Mouse (Mus musculus) heart, embryonic 14.5 days (tissue): ENCODE measurements at regions not wholly inside any gene's neighbourhood (a gene's known extent, or its start where the extent isn't known, plus 50 kb on each side); places are given as distances from the start of the nearest gene placed in this dataset.

Experiments used
- ATAC-seq: fragments of 200-750 bp; cut with Nextera tagmentation; 2 replicates; pipeline ENCODE4 v1.8.0; 2017; ENCODE audit warnings: low read depth, moderate TSS enrichment; ENCODE audit not compliant: insufficient number of reproducible peaks, insufficient read depth, low FRiP score
- H3K27ac ChIP-seq, 2 experiments: fragments of 200-500 bp in 1 of 2; fragments of 300-500 bp in 1 of 2; sonication (generic) in 1 of 2; replicated peaks in 1 of 2; 2 replicates each; pipeline ENCODE4 v1.5.1; 2012 to 2014; ENCODE audit warnings: low read depth in 2 of 2, low read length in 2 of 2, control low read depth in 1 of 2, mild to moderate bottlenecking in 1 of 2, mixed read lengths in 1 of 2; ENCODE audit not compliant: control insufficient read depth in 1 of 2, insufficient read depth in 1 of 2
- H3K27me3 ChIP-seq: fragments of 300-500 bp; sonication (generic); 2 replicates; pipeline ENCODE4 v1.6.1; 2014; ENCODE audit warnings: mild to moderate bottlenecking, low read length, control low read depth; ENCODE audit not compliant: control insufficient read depth, insufficient read depth
- H3K36me3 ChIP-seq: fragments of 300-500 bp; sonication (generic); 2 replicates; pipeline ENCODE4 v1.6.1; 2014; ENCODE audit warnings: mild to moderate bottlenecking, control low read depth, low read length, mixed read lengths; ENCODE audit not compliant: control insufficient read depth, insufficient read depth
- H3K4me1 ChIP-seq, 2 experiments: fragments of 200-500 bp in 1 of 2; fragments of 300-500 bp in 1 of 2; sonication (generic) in 1 of 2; 2 replicates each; pipeline ENCODE4 v1.6.1; 2012 to 2014; ENCODE audit warnings: low read length in 2 of 2, control low read depth in 1 of 2, mixed read lengths in 1 of 2; ENCODE audit not compliant: control insufficient read depth in 2 of 2, insufficient read depth in 2 of 2
- H3K4me2 ChIP-seq: fragments of 300-500 bp; sonication (generic); 2 replicates; pipeline ENCODE4 v1.6.1; 2014; ENCODE audit warnings: mild to moderate bottlenecking, low read length
- H3K4me3 ChIP-seq, 2 experiments: fragments of 200-500 bp in 1 of 2; fragments of 300-500 bp in 1 of 2; sonication (generic) in 1 of 2; 2 replicates each; pipeline ENCODE4 v1.5.1; 2012 to 2014; ENCODE audit warnings: low read length in 2 of 2, mild to moderate bottlenecking in 2 of 2, control low read depth in 1 of 2, low read depth in 1 of 2, moderate library complexity in 1 of 2; ENCODE audit not compliant: control insufficient read depth in 1 of 2, insufficient read depth in 1 of 2
- H3K9ac ChIP-seq: fragments of 300-500 bp; sonication (generic); 2 replicates; pipeline ENCODE4 v1.6.1; 2014; ENCODE audit warnings: mild to moderate bottlenecking, low read length
- H3K9me3 ChIP-seq: fragments of 300-500 bp; sonication (generic); 2 replicates; pipeline ENCODE4 v1.6.1; 2016; ENCODE audit warnings: low read length, control low read depth; ENCODE audit not compliant: control insufficient read depth
- WGBS: fragments of 180-500 bp; shearing (Covaris S2); extraction: QIAGEN DNeasy Blood & Tissue Kit; methylation state at CpG from one replicate; pipeline ENCODE4 v1.1.7; 2014; 5-methylcytosine and 5-hydroxymethylcytosine counted together

GRCm38 (mm10) chr4:35343751-35344150 lies 117.8 kb upstream of the C9orf72 start:
- ATAC-seq = no peak
- H3K4me2 ChIP-seq = no peak overlapping the region
- no peaks in the 10 kb centered on the region for H3K4me1 ChIP-seq
- H3K27me3 ChIP-seq = no peaks in the 10 kb centered on the region
- H3K27ac ChIP-seq = no peak overlapping the region
- H3K36me3 ChIP-seq = no peaks in the 10 kb centered on the region
- H3K9ac ChIP-seq = no peak overlapping the region
- 70% methylated on average over 1 of the region's 1 CpGs for WGBS
- H3K4me3 ChIP-seq = no peak overlapping the region
- H3K9me3 ChIP-seq = no peaks in the 10 kb centered on the region

- Histone ChIP-seq H3K4me1 (no peaks in the 10 kb centered on the region), H3K9me3 (no peaks in the 10 kb centered on the region), H3K9ac (no peak overlapping the region), H3K27ac (no peak overlapping the region), H3K27me3 (no peaks in the 10 kb centered on the region), H3K4me2 (no peak overlapping the region), H3K4me3 (no peak overlapping the region), H3K36me3 (no peaks in the 10 kb centered on the region)
- WGBS = 94% methylated on average over 1 of the region's 1 CpGs
- ATAC-seq = no peak
Observed at GRCm38 (mm10) chr4:35331161-35331560, 105.2 kb upstream of the C9orf72 start.

- ATAC-seq = no peak
- no peaks in the 10 kb centered on the region for H3K9me3 ChIP-seq
- no peak overlapping the region for H3K27ac ChIP-seq
- H3K4me1 ChIP-seq = no peaks in the 10 kb centered on the region
- H3K36me3 ChIP-seq = no peaks in the 10 kb centered on the region
- H3K9ac ChIP-seq = no peak overlapping the region
- no peak overlapping the region for H3K4me2 ChIP-seq
- H3K4me3 ChIP-seq = no peak overlapping the region
- H3K27me3 ChIP-seq = no peaks in the 10 kb centered on the region
Observed at GRCm38 (mm10) chr4:35325300-35325699, 99.3 kb upstream of the C9orf72 start.

DNA sequence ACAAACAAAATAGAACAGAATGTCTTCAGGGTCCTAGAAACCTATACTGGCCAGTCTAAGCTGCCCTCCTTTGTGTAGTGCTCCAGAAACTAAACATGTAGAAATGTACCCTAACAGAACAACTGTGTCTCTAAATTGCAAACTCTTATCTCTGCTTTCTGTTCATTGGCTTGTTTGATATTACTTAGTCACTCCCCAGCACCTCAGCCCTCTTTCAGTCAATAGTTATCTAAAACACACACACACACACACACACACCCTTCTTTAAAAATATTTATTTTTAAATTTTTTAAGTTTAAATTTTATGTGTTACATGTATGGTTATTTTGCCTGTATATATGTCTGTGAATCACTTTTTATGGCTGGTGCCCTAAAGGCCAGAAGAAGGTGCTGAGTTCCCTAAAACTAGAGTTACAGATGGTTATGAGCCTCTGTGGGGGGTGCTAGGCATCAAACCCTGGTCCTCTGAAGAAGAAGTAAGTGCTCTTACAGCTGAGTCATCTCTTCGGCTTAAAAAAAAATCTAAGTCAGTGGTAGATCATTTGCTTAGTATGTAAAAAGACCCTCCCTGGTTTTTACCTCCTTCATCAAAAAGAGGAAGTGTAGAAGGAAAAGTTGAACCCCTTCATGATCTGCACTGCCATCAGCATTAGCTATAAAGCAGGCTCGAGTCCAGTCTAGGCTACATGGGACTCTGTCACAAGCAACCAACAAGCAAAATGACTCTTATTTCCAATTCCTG lies 96.6 kb upstream of the C9orf72 start:
- Histone ChIP-seq H3K4me1 (no peaks in the 10 kb centered on the region), H3K36me3 (no peaks in the 10 kb centered on the region), H3K27me3 (no peaks in the 10 kb centered on the region), H3K4me3 (no peak overlapping the region), H3K4me2 (no peak overlapping the region), H3K9me3 (no peaks in the 10 kb centered on the region), H3K27ac (no peak overlapping the region), H3K9ac (no peak overlapping the region)
- ATAC-seq = no peak
- 82% methylated on average over 2 of the region's 2 CpGs for WGBS

GRCm38 (mm10) chr4:35310396-35310977 lies 84.5 kb upstream of the C9orf72 start:
- no peaks in the 10 kb centered on the region for H3K4me1 ChIP-seq
- no peaks in the 10 kb centered on the region for H3K27me3 ChIP-seq
- no peak overlapping the region for H3K9ac ChIP-seq
- H3K9me3 ChIP-seq = no peaks in the 10 kb centered on the region
- no peak overlapping the region for H3K4me2 ChIP-seq
- no peaks in the 10 kb centered on the region for H3K36me3 ChIP-seq
- no peak for ATAC-seq
- H3K4me3 ChIP-seq = no peak overlapping the region
- WGBS = 62% methylated on average over 5 of the region's 5 CpGs
- H3K27ac ChIP-seq = no peak overlapping the region

DNA sequence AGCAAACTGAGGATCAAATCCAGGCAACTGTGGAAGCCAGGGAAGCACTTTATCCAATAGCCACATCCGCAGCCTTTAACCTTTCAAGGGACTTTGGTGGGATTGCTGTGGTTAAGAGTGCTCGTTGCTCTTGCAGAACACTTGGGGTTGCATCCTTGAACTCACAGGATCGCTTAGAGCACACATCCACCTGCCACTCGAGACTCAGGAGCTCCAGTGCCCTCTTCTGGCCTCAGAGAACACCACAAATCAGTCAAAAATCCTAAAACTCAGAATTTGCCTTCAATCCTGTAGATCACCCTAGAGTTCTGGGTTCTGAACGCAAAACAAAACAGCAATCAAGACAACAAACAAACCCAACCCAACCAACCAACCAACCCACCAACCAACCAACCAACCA lies 82.2 kb upstream of the C9orf72 start:
- ATAC-seq = no peak
- Histone ChIP-seq H3K27me3 (no peaks in the 10 kb centered on the region), H3K4me3 (no peak overlapping the region), H3K9me3 (no peaks in the 10 kb centered on the region), H3K4me1 (no peaks in the 10 kb centered on the region), H3K9ac (no peak overlapping the region), H3K27ac (no peak overlapping the region), H3K36me3 (no peaks in the 10 kb centered on the region), H3K4me2 (no peak overlapping the region)
- WGBS = 57% methylated on average over 5 of the region's 5 CpGs

GRCm38 (mm10) chr4:35305210-35305609 lies 79.2 kb upstream of the C9orf72 start:
- no peak overlapping the region for H3K4me2 ChIP-seq
- no peak overlapping the region for H3K27ac ChIP-seq
- H3K27me3 ChIP-seq = no peaks in the 10 kb centered on the region
- no peaks in the 10 kb centered on the region for H3K4me1 ChIP-seq
- WGBS = 45% methylated on average over 1 of the region's 1 CpGs
- no peaks in the 10 kb centered on the region for H3K36me3 ChIP-seq
- no peak for ATAC-seq
- no peaks in the 10 kb centered on the region for H3K9me3 ChIP-seq
- no peak overlapping the region for H3K9ac ChIP-seq
- no peak overlapping the region for H3K4me3 ChIP-seq

GRCm38 (mm10) chr4:35300848-35301247 lies 74.9 kb upstream of the C9orf72 start:
- Histone ChIP-seq H3K4me3 (no peak overlapping the region), H3K4me1 (no peaks in the 10 kb centered on the region), H3K9me3 (no peaks in the 10 kb centered on the region), H3K9ac (no peak overlapping the region), H3K4me2 (no peak overlapping the region), H3K27ac (no peak overlapping the region), H3K36me3 (no peaks in the 10 kb centered on the region), H3K27me3 (no peaks in the 10 kb centered on the region)
- no peak for ATAC-seq
- WGBS = 24% methylated on average over 2 of the region's 2 CpGs
